Mouse (Mus musculus) testis, adult 2 months (tissue): Measurements from ENCODE around the gene Gata2. TPM values are rescaled to one million over a fixed set of nuclear protein-coding genes. Genes with fewer than 3 reads are reported as not detected.

Experiments
- H3K27ac ChIP-seq: fragments of 200-500 bp; 2 replicates; pipeline ENCODE4 v1.5.1; 2012; ENCODE audit warnings: low read depth, low read length; ENCODE audit not compliant: control insufficient read depth, insufficient read depth
- H3K27me3 ChIP-seq: fragments of 200-500 bp; 2 replicates; pipeline ENCODE4 v1.6.1; 2012; ENCODE audit warnings: mild to moderate bottlenecking, low read length, moderate library complexity; ENCODE audit not compliant: control insufficient read depth, insufficient read depth
- H3K36me3 ChIP-seq: fragments of 200-500 bp; 2 replicates; pipeline ENCODE4 v1.6.1; 2012; ENCODE audit warnings: mild to moderate bottlenecking, low read length; ENCODE audit not compliant: control insufficient read depth, insufficient read depth
- H3K4me1 ChIP-seq: fragments of 200-500 bp; 2 replicates; pipeline ENCODE4 v1.6.1; 2012; ENCODE audit warnings: low read length; ENCODE audit not compliant: control insufficient read depth, insufficient read depth
- H3K4me3 ChIP-seq: fragments of 200-500 bp; 2 replicates; pipeline ENCODE4 v1.5.1; 2012; ENCODE audit warnings: low read depth, mild to moderate bottlenecking, low read length, moderate library complexity, mixed read lengths; ENCODE audit not compliant: control insufficient read depth
- CTCF ChIP-seq: fragments of 200-500 bp; IDR thresholded peaks from 2 replicates; pipeline ENCODE4 v1.5.1; 2012; ENCODE audit warnings: low read depth, mild to moderate bottlenecking, inconsistent platforms, low read length, moderate library complexity; ENCODE audit not compliant: control insufficient read depth, insufficient read depth, insufficient replicate concordance
- POLR2A ChIP-seq: fragments of 200-500 bp; IDR thresholded peaks from 2 replicates; pipeline ENCODE4 v1.6.1; 2012; ENCODE audit warnings: low read depth, mild to moderate bottlenecking, inconsistent platforms, low read length, moderate library complexity; ENCODE audit not compliant: control insufficient read depth
- polyA plus RNA-seq: library from polyadenylated mRNA; depleted of rRNA; stranded (reverse); fragments of >200 nt; gene quantifications from 2 replicates; pipeline ENCODE4 v1.2.3, GENCODE M21; 2012

Gene Gata2
- polyA plus RNA-seq, 1 experiment: 44.7 TPM

DNA sequence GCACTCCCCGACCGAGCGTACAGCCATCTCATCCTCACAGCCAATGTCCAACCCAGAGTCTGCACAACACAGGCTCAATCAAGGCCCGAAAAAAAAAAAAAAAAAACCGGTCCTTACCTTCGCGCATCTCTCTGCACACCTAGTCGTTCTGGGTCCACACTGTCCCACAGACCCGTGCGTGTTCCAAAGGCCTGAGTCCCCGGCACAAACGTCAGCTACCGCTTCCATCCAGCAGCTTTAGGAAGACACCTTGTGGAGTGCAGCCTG is 3.7 kb upstream of the Gata2 start:
- H3K27me3 ChIP-seq: peaks cover 4% of the 10 kb centered on the region
- H3K4me1 ChIP-seq: peaks cover 37% of the 10 kb centered on the region
- H3K27ac ChIP-seq: no peak overlapping the region
- no peaks in the 10 kb centered on the region for H3K36me3 ChIP-seq
- H3K4me3 ChIP-seq: peak overlapping the region; percentile 93
- TF ChIP-seq CTCF: no peak
- TF ChIP-seq POLR2A: no peak

- Histone ChIP-seq H3K27ac (no peak overlapping the region), H3K27me3 (peaks cover 4% of the 10 kb centered on the region), H3K4me1 (peaks cover 37% of the 10 kb centered on the region), H3K36me3 (no peaks in the 10 kb centered on the region), H3K4me3 (peak overlapping the region; percentile 93)
- TF ChIP-seq POLR2A (no peak), CTCF (no peak)
These were observed 3.2 kb upstream of the Gata2 start for GRCm38 (mm10) chr6:88190310-88191023.

GRCm38 (mm10) chr6:88191024-88191365 is 2.7 kb upstream of the Gata2 start:
- TF ChIP-seq CTCF: no peak
- H3K27ac ChIP-seq: no peak overlapping the region
- no peak overlapping the region for H3K4me3 ChIP-seq
- H3K4me1 ChIP-seq: peaks cover 38% of the 10 kb centered on the region
- no peaks in the 10 kb centered on the region for H3K36me3 ChIP-seq
- peaks cover 4% of the 10 kb centered on the region for H3K27me3 ChIP-seq

GRCm38 (mm10) chr6:88191411-88192070 is 2.1 kb upstream of the Gata2 start:
- peaks cover 43% of the 10 kb centered on the region for H3K4me1 ChIP-seq
- no peak overlapping the region for H3K4me3 ChIP-seq
- H3K27me3 ChIP-seq: peaks cover 4% of the 10 kb centered on the region
- no peak overlapping the region for H3K27ac ChIP-seq
- H3K36me3 ChIP-seq: no peaks in the 10 kb centered on the region
- TF ChIP-seq CTCF (no peak), POLR2A (no peak)

DNA sequence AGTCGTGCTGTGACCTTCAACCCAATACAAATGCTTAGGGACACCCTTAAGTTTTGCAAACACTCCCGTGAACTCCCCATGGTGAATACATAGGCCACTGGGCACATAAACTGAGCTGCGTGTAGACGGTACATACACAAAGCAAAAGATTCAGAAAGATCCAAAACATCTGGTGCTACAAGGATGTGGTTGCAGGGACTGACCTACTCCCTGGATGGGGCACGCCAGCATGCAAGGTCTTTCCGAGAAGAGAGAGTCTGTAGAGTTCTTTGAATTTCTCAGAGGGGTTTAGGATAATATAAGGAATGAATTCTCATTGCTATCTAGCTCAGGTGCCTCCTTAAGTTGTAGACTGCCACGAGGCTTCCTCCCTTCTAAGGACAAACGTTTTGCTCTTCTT is 935 bp upstream of the Gata2 start:
- H3K4me3 ChIP-seq: no peak overlapping the region
- TF ChIP-seq POLR2A (no peak), CTCF (no peak)
- H3K27me3 ChIP-seq: peaks cover 4% of the 10 kb centered on the region
- no peaks in the 10 kb centered on the region for H3K36me3 ChIP-seq
- no peak overlapping the region for H3K27ac ChIP-seq
- peaks cover 54% of the 10 kb centered on the region for H3K4me1 ChIP-seq

GRCm38 (mm10) chr6:88194053-88194977 is 624 bp downstream of the Gata2 start:
- Histone ChIP-seq H3K36me3 (no peaks in the 10 kb centered on the region), H3K27me3 (peaks cover 4% of the 10 kb centered on the region), H3K27ac (no peak overlapping the region), H3K4me1 (peaks cover 62% of the 10 kb centered on the region), H3K4me3 (peak overlapping the region; percentile 46)
- TF ChIP-seq CTCF (no peak), POLR2A (no peak)

GRCm38 (mm10) chr6:88194978-88195325 is 1.3 kb downstream of the Gata2 start:
- Histone ChIP-seq H3K4me1 (peaks cover 63% of the 10 kb centered on the region), H3K36me3 (no peaks in the 10 kb centered on the region), H3K4me3 (peak overlapping the region; percentile 46), H3K27ac (no peak overlapping the region), H3K27me3 (peaks cover 4% of the 10 kb centered on the region)
- TF ChIP-seq POLR2A (no peak), CTCF (no peak)
